Mouse (Mus musculus): ENCODE measurements at regions not wholly inside any gene's neighbourhood (a gene's known extent, or its start where the extent isn't known, plus 50 kb on each side); places are given as distances from the start of the nearest gene placed in this dataset.

DNA sequence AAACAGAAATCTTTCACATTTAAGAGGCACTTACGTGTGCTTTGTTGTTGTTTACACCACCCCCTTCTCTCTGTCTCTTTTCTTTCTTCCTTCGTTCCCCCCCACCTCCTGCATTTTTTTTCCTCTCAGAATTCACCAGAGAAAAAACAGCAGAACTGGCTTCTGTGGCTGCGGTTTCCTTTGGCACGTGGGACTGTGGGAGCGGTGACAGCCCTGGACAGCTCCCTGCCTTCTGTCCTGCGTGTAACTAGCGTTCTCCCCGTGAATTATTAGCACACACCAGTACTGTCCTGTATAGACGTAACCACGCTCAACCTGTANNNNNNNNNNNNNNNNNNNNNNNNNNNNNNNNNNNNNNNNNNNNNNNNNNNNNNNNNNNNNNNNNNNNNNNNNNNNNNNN is 298.4 kb downstream of the Satb1 start:
- H3K27me3 ChIP-seq (replicated peaks), result no peaks in the 10 kb centered on the region
- no peaks in the 10 kb centered on the region for H3K36me3 ChIP-seq (replicated peaks; ENCODE audit: low read length)
- TF ChIP-seq FLI1 (IDR thresholded peaks at IDR 0.05; ENCODE audit: low read length) (no peak), GATA1 (IDR thresholded peaks at IDR 0.05; ENCODE audit: borderline replicate concordance, low read length) (no peak)
- peak overlapping the region; percentile 40 for H3K4me3 ChIP-seq (replicated peaks)
- H3K9me3 ChIP-seq, result no peaks in the 10 kb centered on the region
- no peaks in the 10 kb centered on the region for H3K4me1 ChIP-seq

DNA sequence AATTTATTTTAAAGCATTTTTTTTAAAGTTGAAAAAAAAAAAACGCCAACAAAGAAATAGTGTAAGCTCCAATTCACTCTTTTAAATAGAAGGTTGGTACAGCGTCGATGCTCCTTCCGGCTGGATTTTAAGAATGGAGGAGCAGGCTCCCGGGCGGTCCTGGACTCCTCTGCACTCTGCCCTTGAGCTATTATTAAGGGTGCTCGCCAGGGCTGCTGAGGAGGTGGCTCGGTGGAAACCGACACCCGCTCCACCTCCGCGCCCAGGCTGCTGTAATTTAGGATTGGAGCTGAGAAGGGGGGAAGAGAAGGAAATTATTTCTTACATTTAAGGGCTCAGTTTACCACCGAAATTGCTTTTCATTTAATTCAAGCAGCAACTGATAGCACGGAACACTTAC is 298.8 kb downstream of the Satb1 start:
- no peaks in the 10 kb centered on the region for H3K36me3 ChIP-seq (replicated peaks; ENCODE audit: low read length)
- no peak overlapping the region for H3K4me3 ChIP-seq (replicated peaks)
- H3K9me3 ChIP-seq, result no peaks in the 10 kb centered on the region
- no peak for TF ChIP-seq GATA1 (IDR thresholded peaks at IDR 0.05; ENCODE audit: borderline replicate concordance, low read length)
- TF ChIP-seq FLI1 (IDR thresholded peaks at IDR 0.05; ENCODE audit: low read length), result no peak
- no peaks in the 10 kb centered on the region for H3K4me1 ChIP-seq
- H3K27me3 ChIP-seq (replicated peaks), result no peaks in the 10 kb centered on the region

DNA sequence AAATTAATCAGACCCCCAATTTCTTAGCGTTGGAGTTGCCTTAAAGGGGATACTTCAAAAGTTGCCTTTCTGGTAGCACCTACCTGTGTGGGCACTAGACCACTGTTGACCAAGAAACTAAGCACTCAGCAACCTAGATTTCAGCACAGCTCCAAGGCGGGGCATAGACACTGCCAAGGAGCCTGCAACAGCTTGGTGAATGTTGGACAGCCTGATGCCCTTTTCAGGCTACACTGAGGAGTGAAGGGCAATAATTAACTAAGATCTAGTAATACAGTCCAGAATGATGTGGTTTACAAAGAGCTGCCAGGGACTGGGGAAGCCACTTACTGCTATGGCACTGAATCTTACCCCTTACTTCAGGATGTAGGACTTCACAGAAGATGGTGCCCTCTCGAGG is 304.9 kb downstream of the Satb1 start:
- Histone ChIP-seq H3K4me3 (replicated peaks) (no peak overlapping the region), H3K9me3 (no peaks in the 10 kb centered on the region)

DNA sequence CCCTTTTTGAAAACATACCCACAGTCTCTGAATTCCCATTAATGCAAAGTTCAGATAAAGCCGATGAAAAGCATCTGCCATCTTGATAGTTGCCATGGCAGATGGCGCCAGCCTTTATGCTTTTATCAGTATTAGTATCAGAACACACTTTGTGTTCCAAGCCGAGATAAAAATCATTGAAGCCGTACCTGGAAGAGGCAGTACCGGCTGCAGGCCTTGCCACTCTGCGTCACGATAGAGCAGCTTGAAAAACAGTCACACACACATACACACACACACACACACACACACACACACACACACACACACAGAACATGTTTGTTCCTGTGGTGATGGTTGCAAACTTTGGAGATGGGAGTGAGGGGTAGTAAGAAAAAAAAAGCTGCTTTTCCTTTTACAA is 306.2 kb downstream of the Satb1 start:
- Histone ChIP-seq H3K9me3 (peaks cover 8% of the 10 kb centered on the region), H3K27me3 (replicated peaks) (no peaks in the 10 kb centered on the region), H3K4me1 (no peaks in the 10 kb centered on the region), H3K4me3 (replicated peaks) (no peak overlapping the region), H3K36me3 (replicated peaks; ENCODE audit: low read length) (no peaks in the 10 kb centered on the region)
- TF ChIP-seq GATA1 (IDR thresholded peaks at IDR 0.05; ENCODE audit: borderline replicate concordance, low read length) (no peak), FLI1 (IDR thresholded peaks at IDR 0.05; ENCODE audit: low read length) (no peak)

More for the DNA sequence above, 304.9 kb downstream of the Satb1 start:
- no peaks in the 10 kb centered on the region for H3K36me3 ChIP-seq (replicated peaks; ENCODE audit: low read length)
- H3K27me3 ChIP-seq (replicated peaks), result no peaks in the 10 kb centered on the region
- no peak for TF ChIP-seq FLI1 (IDR thresholded peaks at IDR 0.05; ENCODE audit: low read length)
- TF ChIP-seq GATA1 (IDR thresholded peaks at IDR 0.05; ENCODE audit: borderline replicate concordance, low read length), result no peak
- no peaks in the 10 kb centered on the region for H3K4me1 ChIP-seq

GRCm38 (mm10) chr17:51526464-51526863 is 306.6 kb downstream of the Satb1 start:
- Histone ChIP-seq H3K27me3 (replicated peaks) (no peaks in the 10 kb centered on the region), H3K36me3 (replicated peaks; ENCODE audit: low read length) (no peaks in the 10 kb centered on the region), H3K4me1 (no peaks in the 10 kb centered on the region), H3K9me3 (peaks cover 10% of the 10 kb centered on the region), H3K4me3 (replicated peaks) (no peak overlapping the region)
- TF ChIP-seq FLI1 (IDR thresholded peaks at IDR 0.05; ENCODE audit: low read length) (no peak), GATA1 (IDR thresholded peaks at IDR 0.05; ENCODE audit: borderline replicate concordance, low read length) (no peak)

DNA sequence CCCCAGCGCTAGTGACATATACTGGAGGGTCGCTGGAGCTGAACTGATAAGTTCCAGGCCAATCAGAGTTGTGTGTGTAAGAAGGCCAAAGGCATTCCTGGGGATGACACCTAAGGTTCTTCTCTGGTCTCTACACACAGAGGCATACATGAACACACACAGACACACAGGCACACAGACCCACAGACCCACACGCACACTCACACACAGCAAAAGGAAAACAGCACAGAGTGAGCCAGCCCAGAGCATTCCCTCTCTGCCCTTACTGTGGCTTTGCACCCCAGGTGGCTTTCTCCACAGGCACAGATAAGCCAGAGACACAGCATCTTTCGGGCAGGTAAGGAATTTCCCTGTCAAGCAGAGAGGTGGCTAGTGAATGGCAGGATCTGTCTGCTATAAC is 307.1 kb downstream of the Satb1 start:
- TF ChIP-seq FLI1 (IDR thresholded peaks at IDR 0.05; ENCODE audit: low read length) (no peak), GATA1 (IDR thresholded peaks at IDR 0.05; ENCODE audit: borderline replicate concordance, low read length) (no peak)
- Histone ChIP-seq H3K9me3 (peaks cover 15% of the 10 kb centered on the region), H3K4me3 (replicated peaks) (no peak overlapping the region), H3K36me3 (replicated peaks; ENCODE audit: low read length) (no peaks in the 10 kb centered on the region), H3K27me3 (replicated peaks) (no peaks in the 10 kb centered on the region), H3K4me1 (no peaks in the 10 kb centered on the region)

DNA sequence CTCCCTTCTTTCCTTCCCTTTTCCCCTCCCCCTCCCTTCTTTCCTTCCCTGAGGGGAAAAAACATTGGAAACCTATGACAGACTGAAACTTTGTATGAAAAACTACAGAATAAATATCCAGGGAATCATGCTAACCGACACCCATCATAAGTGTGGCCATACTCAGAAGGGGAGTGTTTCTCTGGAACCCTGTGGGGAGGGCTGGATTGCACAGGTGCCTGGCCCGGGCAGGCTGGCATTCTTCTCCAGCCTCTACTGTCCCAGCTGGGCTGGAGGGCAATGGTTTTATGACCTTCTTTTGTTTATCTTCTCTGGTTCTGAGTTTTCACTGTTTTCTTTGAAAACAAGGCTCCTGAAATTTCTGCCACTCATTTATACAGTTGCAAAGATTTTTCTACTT is 307.9 kb downstream of the Satb1 start:
- Histone ChIP-seq H3K4me3 (replicated peaks) (no peak overlapping the region), H3K27me3 (replicated peaks) (no peaks in the 10 kb centered on the region), H3K36me3 (replicated peaks; ENCODE audit: low read length) (no peaks in the 10 kb centered on the region), H3K4me1 (no peaks in the 10 kb centered on the region), H3K9me3 (peaks cover 15% of the 10 kb centered on the region)
- TF ChIP-seq FLI1 (IDR thresholded peaks at IDR 0.05; ENCODE audit: low read length) (no peak), GATA1 (IDR thresholded peaks at IDR 0.05; ENCODE audit: borderline replicate concordance, low read length) (no peak)

DNA sequence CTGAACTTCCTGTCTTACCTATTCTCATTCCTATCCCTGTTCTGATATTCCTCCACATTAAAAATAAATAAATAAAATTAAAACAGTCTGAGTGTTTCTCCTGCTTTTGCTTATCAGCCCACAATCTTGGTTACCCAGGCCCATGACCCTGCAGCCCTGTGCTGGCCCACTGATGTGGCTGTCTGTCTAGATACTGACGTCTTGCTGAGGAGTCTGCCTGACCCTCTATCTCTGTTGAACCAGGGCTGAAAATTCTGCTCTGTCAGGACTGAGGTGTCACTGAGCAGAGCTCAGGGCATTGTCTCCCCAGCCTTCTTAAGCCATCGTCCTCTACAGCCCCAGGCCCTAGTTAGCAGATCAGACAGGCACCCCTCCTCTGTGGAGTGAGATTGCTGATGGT is 321.2 kb downstream of the Satb1 start:
- Histone ChIP-seq H3K4me3 (replicated peaks) (no peak overlapping the region), H3K4me1 (no peaks in the 10 kb centered on the region)
- TF ChIP-seq GATA1 (IDR thresholded peaks at IDR 0.05; ENCODE audit: borderline replicate concordance, low read length) (no peak), FLI1 (IDR thresholded peaks at IDR 0.05; ENCODE audit: low read length) (no peak)

DNA sequence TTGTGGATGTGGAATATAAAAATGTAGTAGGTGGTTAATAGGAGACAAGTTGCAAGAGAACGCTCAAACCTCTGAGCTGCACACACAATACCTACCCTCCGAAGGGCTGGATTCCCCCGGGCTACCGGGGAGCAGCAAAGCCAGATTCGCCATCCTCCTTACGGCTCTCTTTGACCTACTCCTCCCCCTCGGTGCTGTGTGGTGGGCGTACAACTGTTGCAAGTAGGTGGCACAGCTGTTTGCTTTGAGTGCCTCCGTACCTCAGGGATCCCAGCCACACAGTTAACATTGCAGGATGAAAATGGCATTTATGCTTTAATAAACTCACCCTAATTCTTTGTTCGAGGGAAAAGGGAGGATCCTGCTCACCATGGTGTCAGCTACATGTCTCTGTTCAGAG is 321.6 kb upstream of the Tbc1d5 start:
- no peak for TF ChIP-seq GATA1 (IDR thresholded peaks at IDR 0.05; ENCODE audit: borderline replicate concordance, low read length)
- TF ChIP-seq FLI1 (IDR thresholded peaks at IDR 0.05; ENCODE audit: low read length), result no peak
- Histone ChIP-seq H3K27me3 (replicated peaks) (no peaks in the 10 kb centered on the region), H3K9me3 (peaks cover 6% of the 10 kb centered on the region), H3K4me3 (replicated peaks) (no peak overlapping the region), H3K4me1 (no peaks in the 10 kb centered on the region), H3K36me3 (replicated peaks; ENCODE audit: low read length) (no peaks in the 10 kb centered on the region)

More for the DNA sequence above, 321.2 kb downstream of the Satb1 start:
- Histone ChIP-seq H3K27me3 (replicated peaks) (no peaks in the 10 kb centered on the region), H3K9me3 (no peaks in the 10 kb centered on the region), H3K36me3 (replicated peaks; ENCODE audit: low read length) (no peaks in the 10 kb centered on the region)

- TF ChIP-seq FLI1 (IDR thresholded peaks at IDR 0.05; ENCODE audit: low read length) (no peak), GATA1 (IDR thresholded peaks at IDR 0.05; ENCODE audit: borderline replicate concordance, low read length) (no peak)
- Histone ChIP-seq H3K27me3 (replicated peaks) (no peaks in the 10 kb centered on the region), H3K9me3 (peaks cover 5% of the 10 kb centered on the region; the same call in 1 of the 2 replicates), H3K4me3 (replicated peaks) (no peak overlapping the region), H3K4me1 (no peaks in the 10 kb centered on the region), H3K36me3 (replicated peaks; ENCODE audit: low read length) (no peaks in the 10 kb centered on the region)
These were observed 320.4 kb upstream of the Tbc1d5 start for GRCm38 (mm10) chr17:51499541-51499940.

DNA sequence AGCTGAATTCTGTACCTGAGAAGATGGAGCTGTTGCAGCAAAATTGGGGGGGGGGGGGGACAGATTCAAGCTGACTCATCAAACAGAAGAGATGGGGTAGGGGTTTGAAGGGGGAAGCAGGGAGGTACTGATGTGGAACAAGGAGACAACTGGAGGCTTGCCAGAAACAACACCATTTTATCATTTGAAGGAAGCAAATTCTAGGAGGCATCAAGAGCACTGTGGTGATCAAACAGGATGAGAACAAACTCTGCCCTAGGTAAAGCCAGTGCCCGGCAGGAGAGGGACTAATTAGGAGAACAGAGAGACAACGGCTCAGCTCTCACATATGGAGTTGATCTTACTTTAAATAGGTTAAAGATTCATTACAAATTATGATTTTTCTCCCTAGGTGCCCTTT is 315.9 kb upstream of the Tbc1d5 start:
- Histone ChIP-seq H3K27me3 (replicated peaks) (no peaks in the 10 kb centered on the region), H3K36me3 (replicated peaks; ENCODE audit: low read length) (no peaks in the 10 kb centered on the region), H3K4me3 (replicated peaks) (no peak overlapping the region), H3K4me1 (no peaks in the 10 kb centered on the region), H3K9me3 (no peaks in the 10 kb centered on the region)
- no peak for TF ChIP-seq GATA1 (IDR thresholded peaks at IDR 0.05; ENCODE audit: borderline replicate concordance, low read length)
- TF ChIP-seq FLI1 (IDR thresholded peaks at IDR 0.05; ENCODE audit: low read length), result no peak

Measured in megakaryocyte, embryonic 14.5 days (primary cell).